Comparison of ENCODE assay signal across 11 mouse cellular contexts in the genomic region with DNA sequence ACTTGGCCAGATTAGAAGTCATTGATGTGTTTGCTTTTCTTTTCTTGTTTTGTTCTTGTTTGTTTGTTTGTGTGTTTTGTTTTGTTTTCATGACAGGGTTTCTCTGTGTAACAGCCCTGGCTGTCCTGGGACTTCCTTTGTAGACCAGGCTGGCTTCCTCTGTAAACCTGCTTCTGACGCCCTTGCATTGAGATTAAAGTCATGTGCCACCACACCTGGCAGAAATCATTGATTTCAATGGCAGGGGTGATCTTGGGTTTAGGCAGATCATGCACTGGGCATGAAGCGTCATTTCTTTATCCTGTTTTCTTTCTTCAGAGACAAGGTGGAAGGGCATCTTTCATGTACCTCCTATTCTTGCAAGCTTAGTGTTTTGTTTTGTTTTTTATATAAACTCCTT.
"Had no signal": no experiment of that assay in that cellular context is flagged by ENCODE, and none has a peak within 500 bp of the region (broad histone marks: within the 10 kb centered on the region; RNA-seq: fewer than 3 reads in every experiment).

No protein-coding gene starts in this region.

- ATAC-seq: liver, postnatal 0 days; lung, postnatal 0 days; midbrain, embryonic 15.5 days had no signal

- DNase-seq: kidney, adult 11 months; kidney, postnatal 25 days; left cerebral cortex, postnatal 4 days; liver, postnatal 0 days; lung, embryonic 14.5 days; right cerebral cortex, adult 18-20 months; right cerebral cortex, postnatal 14 days; right cerebral cortex, postnatal 4 days; thymus, postnatal 25 days had no signal
